Mouse (Mus musculus): ENCODE measurements around the gene Plcb1.

Gene Plcb1

GRCm38 (mm10) chr2:134838185-134838584, 52.3 kb downstream of the Plcb1 start:
- no peak for DNase-seq (ENCODE audit: low spot score)

- DNase-seq (ENCODE audit: low spot score) = no peak
Measured at GRCm38 (mm10) chr2:134838888-134839287, 53.0 kb downstream of the Plcb1 start.

GRCm38 (mm10) chr2:134842883-134843282, 57.0 kb downstream of the Plcb1 start:
- DNase-seq (ENCODE audit: low spot score) = no peak

- no peak for DNase-seq (ENCODE audit: low spot score)
Measured at GRCm38 (mm10) chr2:134844391-134845238, 58.7 kb downstream of the Plcb1 start.

GRCm38 (mm10) chr2:134845239-134845738, 59.4 kb downstream of the Plcb1 start:
- DNase-seq (ENCODE audit: low spot score) = no peak

- no peak for DNase-seq (ENCODE audit: low spot score)
Measured at GRCm38 (mm10) chr2:134846555-134846954, 60.7 kb downstream of the Plcb1 start.

- DNase-seq (ENCODE audit: low spot score) = no peak
Measured at GRCm38 (mm10) chr2:134851189-134852171, 65.6 kb downstream of the Plcb1 start.

- no peak for DNase-seq (ENCODE audit: low spot score)
Measured at GRCm38 (mm10) chr2:134856239-134856638, 70.4 kb downstream of the Plcb1 start.

- no peak for DNase-seq (ENCODE audit: low spot score)
Measured at GRCm38 (mm10) chr2:134856691-134857090, 70.8 kb downstream of the Plcb1 start.

GRCm38 (mm10) chr2:134864985-134865645, 79.2 kb downstream of the Plcb1 start:
- DNase-seq (ENCODE audit: low spot score) = no peak

GRCm38 (mm10) chr2:134867381-134867780, 81.5 kb downstream of the Plcb1 start:
- no peak for DNase-seq (ENCODE audit: low spot score)

- no peak for DNase-seq (ENCODE audit: low spot score)
Measured at GRCm38 (mm10) chr2:134871692-134872489, 86.0 kb downstream of the Plcb1 start.

- peak; percentile 13 for DNase-seq (ENCODE audit: low spot score)
Measured at GRCm38 (mm10) chr2:134872490-134872781, 86.6 kb downstream of the Plcb1 start.

- DNase-seq (ENCODE audit: low spot score) = no peak
Measured at GRCm38 (mm10) chr2:134877148-134877547, 91.3 kb downstream of the Plcb1 start.

- DNase-seq (ENCODE audit: low spot score) = no peak
Measured at GRCm38 (mm10) chr2:134891207-134891606, 105.3 kb downstream of the Plcb1 start.

GRCm38 (mm10) chr2:134894776-134895175, 108.9 kb downstream of the Plcb1 start:
- no peak for DNase-seq (ENCODE audit: low spot score)

- no peak for DNase-seq (ENCODE audit: low spot score)
Measured at GRCm38 (mm10) chr2:134896196-134896595, 110.3 kb downstream of the Plcb1 start.

GRCm38 (mm10) chr2:134897083-134897482, 111.2 kb downstream of the Plcb1 start:
- DNase-seq (ENCODE audit: low spot score) = no peak

GRCm38 (mm10) chr2:134901521-134901920, 115.7 kb downstream of the Plcb1 start:
- DNase-seq (ENCODE audit: low spot score) = no peak

GRCm38 (mm10) chr2:134910882-134911281, 125.0 kb downstream of the Plcb1 start:
- DNase-seq (ENCODE audit: low spot score) = no peak

GRCm38 (mm10) chr2:134911360-134911759, 125.5 kb downstream of the Plcb1 start:
- DNase-seq (ENCODE audit: low spot score) = no peak
